Mouse (Mus musculus) left cerebral cortex, postnatal 25 days (tissue): Measurements from ENCODE around the gene 1700001C02Rik. TPM values are rescaled to one million over a fixed set of nuclear protein-coding genes. Genes with fewer than 3 reads are reported as not detected.

Experiments used
- total RNA-seq, 2 experiments: library from RNA; stranded (reverse); gene quantifications; 2 replicates each; pipeline ENCODE4 v1.2.3; 2021

Gene 1700001C02Rik
- total RNA-seq, 2 experiments from 2014 or later: not detected

Other genes starting within 250 kb of the 1700001C02Rik start
- gene Selenoi, start 233.5 kb upstream of the 1700001C02Rik start, total RNA-seq: 10 to 100 TPM; 50.4 to 51.4 TPM
- gene Drc1, start 184.7 kb upstream of the 1700001C02Rik start, total RNA-seq: 10 to 100 TPM; 16.3 to 17.6 TPM
- gene Otof, start 4.1 kb upstream of the 1700001C02Rik start, total RNA-seq: 10 to 100 TPM; 17.3 to 24.0 TPM
- not detected for gene Cib4, start 79.8 kb downstream of the 1700001C02Rik start, total RNA-seq
- 10 to 100 TPM; 21.3 to 21.6 TPM for gene Kcnk3, start 122.1 kb downstream of the 1700001C02Rik start, total RNA-seq
- gene Slc35f6, start 181.9 kb downstream of the 1700001C02Rik start, total RNA-seq: 10 to 100 TPM; 40.5 to 40.9 TPM
- 1 to 10 TPM; 6.7 to 8.0 TPM for gene Cenpa, start 200.7 kb downstream of the 1700001C02Rik start, total RNA-seq
- gene Dpysl5, start 245.5 kb downstream of the 1700001C02Rik start, total RNA-seq: 10 to 100 TPM; 27.7 to 31.5 TPM